Mouse (Mus musculus): Measurements from ENCODE around the gene Upk2.
"Not testable (repeated sequence)": the region's sequence is repeated elsewhere in the genome, so short reads cannot be mapped to it uniquely, and the experiment has no call there.

DNA sequence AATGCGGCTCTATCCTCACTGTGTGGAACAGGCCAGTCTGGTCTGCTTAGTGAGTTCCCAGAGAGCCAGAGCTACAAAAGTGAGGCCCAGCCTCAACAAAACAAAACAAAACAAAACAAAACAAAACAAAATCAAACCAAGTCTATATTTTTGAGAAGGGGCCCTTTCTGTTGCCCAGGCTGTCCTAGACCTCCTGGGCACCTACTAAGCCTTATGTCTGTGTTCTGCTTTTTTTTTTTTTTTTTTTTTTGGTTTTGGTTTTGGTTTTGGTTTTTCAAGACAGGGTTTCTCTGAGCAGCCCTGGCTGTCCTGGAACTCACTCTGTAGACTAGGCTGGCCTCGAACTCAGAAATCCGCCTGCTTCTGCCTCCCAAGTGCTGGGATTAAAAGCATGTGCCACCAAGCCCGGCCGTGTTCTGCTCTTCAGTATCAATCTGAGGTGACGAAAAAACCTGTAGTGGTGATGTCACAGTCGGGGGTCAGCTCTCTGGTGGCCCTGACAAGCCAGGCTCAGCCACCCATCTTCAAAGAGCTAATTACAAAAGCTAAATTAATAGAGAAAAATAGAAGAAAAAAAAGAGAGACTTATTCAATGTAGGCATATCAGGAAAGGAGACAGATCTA lies 10.3 kb downstream of the Upk2 start:
- TF ChIP-seq TAL1, GATA1 (IDR thresholded peaks at IDR 0.05; ENCODE audit: low read length): not testable (repeated sequence)

Measured in erythroblast, embryonic 14.5 days (primary cell).